Mouse (Mus musculus): ENCODE results near the gene Tbx21. TPM values are rescaled to one million over a fixed set of nuclear protein-coding genes. Genes with fewer than 3 reads are reported as not detected.

Gene Tbx21
- total RNA-seq, 1 experiment from 2014 or later, result 0.33 TPM

DNA sequence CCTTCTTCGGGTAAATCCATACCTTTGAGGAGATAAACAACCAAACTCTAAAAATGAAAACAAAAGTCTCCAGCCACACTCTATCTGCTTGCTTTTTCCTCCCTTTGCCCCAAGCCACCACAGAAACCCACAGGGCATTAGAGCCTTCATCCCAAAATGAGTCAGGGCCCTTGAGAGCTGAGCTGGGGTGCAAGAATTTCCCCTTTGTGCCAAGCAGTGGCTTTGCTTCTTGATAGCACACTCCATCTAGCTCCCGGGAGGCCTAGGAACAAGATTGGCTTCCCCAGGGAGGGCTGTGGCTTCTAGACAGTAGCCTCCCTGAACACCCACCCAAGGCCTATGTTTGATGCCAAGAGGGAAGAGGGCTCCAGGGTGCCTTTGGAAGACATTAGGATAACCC, 16.6 kb upstream of the Tbx21 start:
- no peak for DNase-seq

DNA sequence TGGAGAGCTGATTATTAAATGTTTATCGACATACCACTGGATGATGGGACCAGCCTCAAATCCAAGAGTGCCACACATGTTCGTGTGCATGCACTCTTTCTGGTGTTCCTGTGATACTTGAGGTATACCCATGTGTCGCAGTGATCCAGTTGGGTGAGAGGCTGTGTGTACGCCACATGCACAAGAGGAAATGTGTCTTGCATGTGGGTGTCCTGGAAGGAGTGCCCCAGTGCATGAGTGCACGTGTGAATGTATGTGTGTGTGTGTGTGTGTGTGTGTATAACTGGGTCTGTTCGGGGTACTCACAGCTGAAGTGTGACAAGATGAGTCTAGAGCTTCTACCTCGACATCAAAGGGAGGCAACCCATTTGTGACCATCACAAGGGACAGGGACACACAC, 15.2 kb upstream of the Tbx21 start:
- no peak for DNase-seq

DNA sequence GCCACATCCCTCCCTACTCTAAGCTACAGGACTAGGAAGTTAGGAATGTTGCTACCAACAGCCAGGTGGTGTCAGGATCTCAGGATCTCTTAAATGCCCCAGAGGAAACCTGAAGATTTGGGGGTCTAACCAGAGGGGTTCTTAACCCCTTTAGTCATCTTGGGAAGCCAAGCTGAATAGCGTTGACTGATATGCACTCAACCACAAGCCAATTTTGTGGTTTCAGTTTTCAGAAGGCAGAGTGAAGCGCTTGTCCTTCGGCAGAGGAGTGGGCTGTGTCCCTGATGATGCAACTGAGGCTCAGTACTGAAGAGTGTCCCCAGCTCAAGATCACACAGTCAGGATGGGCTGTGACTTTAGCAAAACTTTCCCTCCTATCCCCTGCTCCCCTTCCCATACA, 13.8 kb upstream of the Tbx21 start:
- DNase-seq, result no peak

DNA sequence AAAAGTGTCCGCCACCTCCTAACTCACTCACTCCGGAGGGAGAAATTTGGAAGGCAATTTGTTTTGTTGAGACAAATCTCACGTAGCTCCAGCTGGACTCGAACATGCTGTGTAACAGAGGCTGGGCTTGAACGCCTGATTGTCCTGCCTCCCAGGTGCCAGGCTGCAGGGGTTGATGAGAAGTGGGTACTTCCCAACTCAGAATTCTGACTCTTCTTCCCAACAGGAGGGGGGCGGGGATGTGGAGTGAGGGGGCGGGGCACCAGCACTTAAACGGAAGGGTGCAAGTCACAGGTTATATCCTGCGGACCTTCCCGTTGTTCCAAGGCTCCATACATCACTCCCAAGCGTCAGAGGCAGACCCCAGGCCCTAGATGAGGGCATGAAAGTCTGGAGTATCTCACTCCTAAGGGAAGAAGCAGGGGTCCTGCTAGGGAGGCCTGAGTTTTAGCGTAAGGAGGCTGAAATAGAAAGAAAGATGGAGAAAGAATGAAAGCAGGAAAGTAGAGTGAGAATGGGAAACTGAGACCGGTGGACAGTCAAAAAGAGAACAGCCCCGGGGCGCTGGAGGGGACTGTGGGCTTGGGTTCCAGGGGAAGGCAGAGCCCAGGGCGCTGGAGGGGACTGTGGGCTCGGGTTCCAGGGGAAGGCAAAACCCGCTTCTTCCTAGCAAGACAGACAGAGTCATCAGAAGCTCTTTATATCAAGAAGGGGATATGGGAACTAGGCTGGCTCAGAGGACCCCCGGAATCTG, 12.5 kb upstream of the Tbx21 start:
- no peak for DNase-seq

DNA sequence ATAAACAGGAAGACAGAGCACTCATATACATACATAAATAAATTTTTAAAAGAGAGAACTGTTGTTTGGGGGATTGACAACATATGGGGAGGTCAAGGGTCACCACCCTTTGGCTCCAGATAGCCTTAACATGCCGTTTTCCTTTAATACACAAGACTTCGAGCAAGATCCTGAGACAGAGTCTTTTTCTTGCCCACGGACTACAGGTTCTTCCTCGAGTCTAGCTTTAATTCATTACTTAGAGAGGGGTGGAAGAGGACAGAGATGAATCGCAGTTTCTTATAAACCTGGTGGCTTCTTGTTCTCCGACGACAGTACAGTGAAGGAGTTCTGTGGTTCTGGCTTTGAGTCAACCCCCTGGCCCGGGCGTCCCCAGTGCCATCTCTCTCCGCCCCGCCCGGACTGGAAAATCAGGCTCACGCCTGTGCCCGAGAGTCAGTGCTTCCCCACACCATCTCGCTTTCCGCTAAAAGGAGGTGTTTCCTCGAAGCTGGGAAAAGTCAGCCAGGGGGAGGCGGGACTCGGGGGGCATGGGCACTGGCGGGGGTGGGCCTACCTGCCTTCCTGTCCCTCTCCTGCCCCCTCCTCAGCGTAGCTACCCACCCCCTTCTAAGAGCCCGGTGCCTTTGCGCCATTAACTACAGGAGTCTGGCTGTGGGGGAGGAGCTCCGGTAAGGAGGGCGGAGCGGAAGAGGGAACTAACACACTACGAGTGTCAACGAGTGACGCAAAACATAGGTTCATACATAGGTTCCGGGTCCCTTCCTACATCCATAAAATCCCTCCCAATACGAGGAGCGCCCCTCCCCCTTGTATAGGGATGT, 11.7 kb upstream of the Tbx21 start:
- peak; percentile 62 for DNase-seq

DNA sequence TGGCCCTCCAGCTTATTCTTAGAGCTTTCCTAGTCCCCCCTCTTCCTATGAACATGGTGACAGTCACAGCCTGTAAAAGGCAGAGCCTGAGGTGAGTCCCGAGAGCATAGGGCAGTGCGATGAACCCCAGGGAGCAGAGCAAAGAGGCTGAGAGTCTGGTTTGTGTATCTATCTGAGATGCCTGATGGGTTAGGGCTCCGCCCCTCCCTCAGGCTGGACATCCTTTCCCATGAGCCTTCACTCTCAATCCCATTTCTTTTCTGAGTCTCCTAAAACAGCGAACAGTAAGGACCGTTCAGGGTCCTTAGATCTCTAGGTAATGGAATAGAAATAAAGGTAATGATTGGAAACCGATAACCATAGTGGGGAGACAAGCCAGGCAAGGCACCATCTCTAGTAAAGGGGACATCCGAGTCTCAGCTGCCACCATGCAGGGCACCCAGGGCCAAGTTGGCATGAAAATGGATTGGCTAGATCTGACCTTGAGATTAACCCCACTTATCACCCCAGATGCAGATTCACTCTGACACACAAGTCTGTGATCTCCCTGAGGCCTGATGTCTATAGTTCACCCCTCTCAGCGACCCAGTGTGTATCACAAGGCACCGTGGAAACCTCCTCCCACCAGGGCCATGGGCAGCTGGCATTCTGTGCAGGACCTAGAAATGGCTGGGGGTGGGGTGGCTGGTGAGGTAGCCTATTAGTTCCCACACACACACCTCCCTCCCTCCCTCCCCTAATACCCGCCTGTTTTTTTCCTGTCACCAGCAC, 9.3 kb upstream of the Tbx21 start:
- DNase-seq, result no peak

DNA sequence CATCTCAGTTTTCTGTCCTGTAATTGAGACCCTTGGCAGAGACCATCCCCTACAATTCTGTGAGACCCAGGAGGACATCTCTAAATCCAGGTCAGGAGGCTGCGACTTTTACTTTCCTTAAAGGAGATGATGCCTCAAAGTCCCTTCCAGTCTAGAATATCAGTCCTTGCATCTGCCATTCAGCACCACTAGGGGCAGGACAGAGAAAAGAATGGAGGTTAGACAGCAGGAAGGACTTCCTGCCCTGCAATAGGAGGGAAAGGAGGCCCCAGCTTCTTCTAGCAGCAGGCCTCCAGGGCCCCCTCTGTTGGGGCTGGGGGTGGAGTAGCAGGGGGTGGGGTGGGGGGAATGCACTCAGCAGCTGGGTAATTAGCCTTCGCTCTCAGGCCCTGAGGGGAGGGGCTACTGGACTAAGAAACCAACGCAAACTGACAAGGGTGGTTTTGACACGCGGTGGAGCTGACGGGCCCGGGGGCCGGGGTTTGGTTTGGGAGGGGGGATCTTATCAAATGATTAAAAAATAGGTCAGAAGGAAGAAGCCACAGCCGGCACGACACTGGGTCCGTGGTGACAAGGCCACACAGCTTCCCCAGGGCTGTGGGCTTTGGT, 8.3 kb upstream of the Tbx21 start:
- no peak for DNase-seq

DNA sequence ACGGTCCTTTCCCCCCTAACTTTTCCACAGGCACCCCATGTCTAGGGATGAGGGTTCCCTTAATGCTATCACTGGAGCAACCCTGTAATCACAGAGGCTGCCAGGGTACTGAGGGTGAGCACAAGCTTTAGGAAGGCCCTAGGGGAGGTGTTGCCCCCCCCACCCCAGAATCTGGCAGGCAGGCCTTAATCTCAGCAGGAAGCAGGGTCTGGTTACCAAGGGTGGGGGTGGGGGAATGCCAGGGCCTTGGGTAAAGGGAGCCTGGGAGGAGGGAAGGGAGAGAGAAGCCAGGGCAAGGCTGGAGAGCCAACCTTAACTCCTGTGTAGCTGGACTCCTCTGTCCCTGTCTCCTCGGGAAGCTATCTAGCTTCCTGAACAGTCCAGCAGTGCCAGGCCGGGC, 5.5 kb upstream of the Tbx21 start:
- DNase-seq, result no peak

DNA sequence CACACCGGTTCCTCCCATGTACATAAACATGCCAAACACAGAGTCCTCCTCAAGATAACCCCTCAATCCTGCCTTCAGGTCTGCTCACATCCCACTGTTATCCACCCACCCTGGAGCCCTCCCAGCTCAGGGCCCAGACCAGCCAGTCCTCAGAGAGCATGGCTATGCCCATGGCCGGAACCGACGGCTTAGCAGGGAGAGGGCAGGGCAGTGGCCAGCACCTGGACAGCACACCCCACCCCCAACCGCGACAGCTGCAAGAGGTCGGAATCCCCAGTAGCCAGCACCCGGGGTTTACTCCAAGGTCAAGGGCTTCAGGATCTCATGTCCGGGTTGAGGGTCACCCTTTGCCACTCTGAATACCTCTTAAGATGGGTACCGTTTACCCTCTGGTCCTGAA, 5.1 kb upstream of the Tbx21 start:
- DNase-seq, result no peak

DNA sequence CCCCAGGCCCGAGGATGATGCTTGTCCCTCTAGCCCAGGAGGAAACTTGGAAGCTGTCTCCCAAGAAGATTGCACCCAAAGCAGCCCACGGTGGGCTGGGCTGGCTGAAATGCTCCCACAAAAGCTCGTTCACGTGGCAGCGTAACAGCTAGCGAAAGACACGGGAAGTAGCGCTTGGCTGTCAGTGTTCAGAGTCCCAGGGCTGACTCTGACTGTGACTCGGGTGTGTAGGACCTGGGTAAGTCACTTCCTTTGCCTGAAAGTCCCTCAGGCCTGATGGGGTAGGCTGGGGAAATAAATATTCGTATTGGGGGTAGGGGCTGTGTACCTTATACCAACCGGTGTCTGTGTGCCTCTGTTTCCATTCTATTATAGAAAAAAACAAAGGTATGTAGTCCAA, 666 bp upstream of the Tbx21 start:
- no peak for DNase-seq

DNA sequence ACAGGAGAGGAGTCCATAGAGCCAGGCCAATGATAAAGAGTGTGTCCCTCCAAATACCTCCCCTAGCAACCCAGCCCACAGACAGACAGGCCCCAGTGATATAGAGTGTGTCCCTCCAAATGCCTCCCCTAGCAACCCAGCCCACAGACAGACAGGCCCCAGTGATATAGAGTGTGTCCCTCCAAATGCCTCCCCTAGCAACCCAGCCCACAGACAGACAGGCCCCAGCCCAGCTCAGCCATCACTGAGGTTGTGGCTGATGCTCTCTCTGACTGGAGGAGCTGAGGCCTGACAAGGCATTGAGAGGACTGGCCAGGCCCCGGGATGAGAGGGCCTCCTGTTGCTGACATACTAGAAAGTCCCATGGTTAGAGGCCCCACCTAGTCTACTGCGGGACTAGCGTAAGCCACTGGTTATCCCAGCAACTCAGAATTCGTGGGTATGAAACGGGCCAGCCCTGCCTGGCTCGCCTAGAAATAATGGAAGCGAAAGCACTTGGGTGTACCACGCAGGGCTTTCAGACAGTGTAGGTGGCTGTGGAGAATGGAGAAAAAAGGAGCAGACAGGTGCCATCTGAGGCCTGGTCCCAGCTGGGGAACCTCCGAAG, 2.5 kb downstream of the Tbx21 start:
- DNase-seq, result no peak

DNA sequence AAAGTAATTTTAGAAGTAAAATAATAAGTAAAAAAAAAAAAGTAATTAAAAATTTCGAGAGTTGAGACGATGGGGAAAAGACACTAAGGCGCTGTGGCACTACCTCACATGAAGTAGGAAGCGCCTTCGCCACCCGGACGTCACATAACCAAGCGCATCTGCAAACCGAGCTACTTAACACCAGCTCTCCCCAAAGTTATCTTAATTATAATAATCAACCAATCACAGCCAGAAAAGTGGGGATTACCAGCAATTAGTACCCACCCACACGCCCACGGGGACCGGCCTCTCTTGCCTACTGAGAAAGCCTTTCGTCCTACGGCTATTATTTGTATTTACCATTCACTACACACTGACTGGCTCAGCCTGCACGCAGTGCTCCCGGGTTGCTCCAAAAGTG, 6.2 kb downstream of the Tbx21 start:
- no peak for DNase-seq

DNA sequence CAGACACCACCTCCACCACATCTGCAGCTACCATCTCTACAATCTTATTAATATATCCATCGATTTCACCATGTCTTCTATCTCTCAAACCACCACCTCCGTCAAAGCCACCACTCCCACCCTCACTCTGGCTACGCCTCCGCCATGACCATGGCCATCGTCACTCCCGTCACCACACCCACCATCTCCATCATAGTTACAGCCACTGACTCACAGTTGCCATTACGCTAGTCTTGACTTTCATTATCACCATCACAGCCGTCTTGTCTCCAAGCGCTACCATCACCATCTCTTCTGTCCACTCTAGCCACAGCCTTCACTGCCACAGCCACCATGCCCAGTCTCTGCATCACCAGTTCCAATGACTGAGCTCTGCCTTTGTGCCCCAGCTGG, 11.0 kb downstream of the Tbx21 start:
- no peak for DNase-seq

DNA sequence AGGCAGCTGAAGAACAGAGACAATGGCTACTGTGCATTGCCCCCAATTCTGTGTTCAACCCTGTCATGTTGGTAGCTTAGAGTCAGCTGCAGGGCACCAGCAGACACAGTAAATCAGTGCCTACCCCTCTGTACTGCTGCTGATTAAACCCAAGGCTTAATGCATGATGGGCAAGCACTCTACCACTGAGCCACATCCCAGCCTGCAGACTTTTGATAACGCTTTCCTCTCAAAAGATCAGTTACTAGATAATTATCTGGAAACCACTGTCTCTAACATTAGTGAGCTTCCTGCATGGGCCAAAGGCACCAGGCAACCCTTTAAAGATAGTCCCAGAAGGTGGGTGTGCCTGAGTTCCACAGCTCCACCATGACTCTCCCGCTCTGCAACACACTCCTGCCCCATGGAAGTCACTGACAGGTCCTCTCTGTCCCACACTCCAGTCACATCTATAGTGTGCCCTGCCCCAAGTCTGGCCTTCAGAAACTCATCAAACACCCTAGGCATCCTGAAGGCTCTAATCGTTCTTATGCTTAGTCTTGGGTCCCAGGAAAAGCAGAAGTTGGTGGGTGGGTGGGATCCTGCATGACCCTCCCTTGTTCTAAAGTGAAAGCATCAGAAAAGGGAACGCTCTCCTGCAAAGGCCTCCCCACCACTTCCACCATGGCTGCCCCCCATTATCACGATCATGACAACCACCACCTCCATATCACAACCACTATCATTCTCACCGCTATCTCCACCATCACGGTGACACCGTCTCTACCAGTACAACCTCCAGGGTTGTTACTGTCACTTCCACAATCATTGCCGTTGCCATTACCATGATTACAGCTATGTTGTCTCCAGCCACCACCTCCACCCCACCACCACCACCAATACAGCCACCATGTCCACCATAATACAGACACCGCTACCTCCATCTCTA, 11.7 kb downstream of the Tbx21 start:
- DNase-seq, result no peak

DNA sequence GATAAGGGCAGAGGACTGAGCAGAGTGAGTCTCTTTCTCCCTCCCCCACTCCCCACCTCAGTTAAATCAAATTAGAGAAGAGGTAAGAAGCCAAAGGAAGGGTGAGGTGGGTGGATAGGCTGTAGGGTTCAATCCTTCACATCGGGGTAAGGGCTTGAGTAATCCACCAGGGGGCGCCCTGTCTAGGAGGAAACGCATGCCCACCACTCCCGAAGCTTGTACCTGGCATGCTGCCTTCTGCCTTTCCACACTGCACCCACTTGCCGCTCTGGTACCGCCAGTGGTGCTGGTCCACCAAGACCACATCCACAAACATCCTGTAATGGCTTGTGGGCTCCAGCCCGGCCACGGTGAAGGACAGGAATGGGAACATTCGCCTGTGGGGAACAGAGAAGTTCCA, 13.4 kb downstream of the Tbx21 start:
- peak; percentile 88 for DNase-seq

DNA sequence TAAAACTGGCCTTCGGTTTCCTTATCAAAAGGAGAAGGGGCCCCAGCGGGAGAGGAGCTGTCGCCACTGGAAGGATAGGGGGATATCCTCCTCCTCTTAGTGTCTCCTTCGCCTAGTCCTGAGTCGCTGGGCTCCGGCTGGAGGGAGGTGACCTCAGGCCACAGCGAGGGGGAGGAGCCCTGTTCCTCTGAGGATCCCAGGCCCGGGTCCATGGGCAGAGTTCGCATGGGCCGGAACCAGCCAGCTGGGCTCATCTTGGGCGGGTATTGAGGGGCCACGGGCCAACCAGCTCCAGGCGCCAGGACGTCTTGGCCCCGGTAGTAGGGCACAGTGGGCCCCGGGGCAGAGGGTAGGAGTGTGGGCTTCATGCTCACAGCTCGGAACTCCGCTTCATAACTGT, 16.3 kb downstream of the Tbx21 start:
- peak; percentile 54 for DNase-seq

DNA sequence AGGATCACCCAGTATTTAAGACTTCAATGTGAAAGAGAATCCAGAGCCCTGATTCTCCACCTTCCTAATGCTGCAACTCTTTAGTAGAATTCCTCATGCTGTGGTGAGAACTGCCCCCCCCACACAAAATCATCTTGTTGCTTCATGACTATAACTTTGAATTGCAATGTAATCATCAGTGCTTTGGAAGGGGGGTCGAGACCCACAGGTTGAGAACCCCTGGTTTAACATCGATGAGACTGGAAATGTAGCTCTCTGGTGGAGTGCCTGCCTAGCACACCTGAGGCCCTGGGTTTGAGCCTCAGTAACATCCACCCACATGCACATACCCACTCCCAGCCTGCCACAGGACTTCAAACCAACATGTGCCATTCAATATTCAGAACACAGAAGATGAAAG, 20.5 kb downstream of the Tbx21 start:
- no peak for DNase-seq

DNA sequence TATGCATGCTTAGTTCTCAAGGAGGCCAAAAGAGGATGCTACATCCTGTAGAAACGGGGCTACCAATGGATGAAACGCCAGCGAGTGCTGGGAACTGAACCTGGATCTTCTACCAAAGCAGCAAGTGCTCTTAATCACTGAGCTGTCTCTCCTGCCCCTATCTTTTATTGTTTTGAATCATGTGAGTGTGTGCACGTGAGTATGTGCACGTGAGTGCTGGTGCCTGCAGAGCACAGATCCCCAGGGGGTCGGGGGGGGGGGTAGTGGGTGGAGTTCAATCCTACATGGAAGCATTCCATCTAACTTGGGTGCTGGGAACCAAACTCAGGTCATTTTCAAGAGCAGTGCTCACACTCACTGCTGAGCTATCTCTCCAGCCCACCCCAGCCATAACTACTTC, 28.8 kb downstream of the Tbx21 start:
- DNase-seq, result no peak

DNA sequence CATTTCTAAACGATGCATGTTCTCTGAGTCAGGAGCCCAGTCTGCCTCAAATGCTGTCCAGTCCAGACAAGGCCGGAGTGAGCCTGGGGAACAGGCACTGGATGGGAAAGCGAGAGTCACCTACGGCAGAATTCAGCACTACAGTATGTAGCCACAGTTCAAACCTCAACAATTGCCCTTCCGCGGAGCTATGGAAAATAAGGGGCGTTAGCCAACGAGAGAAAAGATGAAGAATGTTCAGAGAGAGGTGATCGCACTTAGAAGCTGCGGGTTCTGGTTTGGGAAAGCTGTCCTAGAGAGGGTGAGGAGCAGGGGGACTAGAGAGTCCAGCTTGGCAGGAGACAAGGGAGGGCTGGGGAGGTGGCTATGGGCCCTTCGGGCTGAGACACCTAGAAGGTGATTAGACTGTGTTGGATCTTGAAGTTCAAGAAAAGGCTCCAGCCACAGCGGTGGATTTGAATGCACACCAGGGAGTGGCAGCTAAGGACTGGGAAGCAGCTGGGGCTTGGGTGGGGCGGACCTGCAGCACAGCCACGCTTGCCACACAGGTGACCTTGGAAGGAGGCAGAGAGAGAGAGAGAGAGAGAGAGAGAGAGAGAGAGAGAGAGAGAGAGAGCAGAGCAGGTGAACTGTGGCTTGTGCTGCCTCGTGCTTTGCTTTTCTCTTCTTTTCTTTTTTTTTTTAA, 30.2 kb downstream of the Tbx21 start:
- DNase-seq, result no peak

DNA sequence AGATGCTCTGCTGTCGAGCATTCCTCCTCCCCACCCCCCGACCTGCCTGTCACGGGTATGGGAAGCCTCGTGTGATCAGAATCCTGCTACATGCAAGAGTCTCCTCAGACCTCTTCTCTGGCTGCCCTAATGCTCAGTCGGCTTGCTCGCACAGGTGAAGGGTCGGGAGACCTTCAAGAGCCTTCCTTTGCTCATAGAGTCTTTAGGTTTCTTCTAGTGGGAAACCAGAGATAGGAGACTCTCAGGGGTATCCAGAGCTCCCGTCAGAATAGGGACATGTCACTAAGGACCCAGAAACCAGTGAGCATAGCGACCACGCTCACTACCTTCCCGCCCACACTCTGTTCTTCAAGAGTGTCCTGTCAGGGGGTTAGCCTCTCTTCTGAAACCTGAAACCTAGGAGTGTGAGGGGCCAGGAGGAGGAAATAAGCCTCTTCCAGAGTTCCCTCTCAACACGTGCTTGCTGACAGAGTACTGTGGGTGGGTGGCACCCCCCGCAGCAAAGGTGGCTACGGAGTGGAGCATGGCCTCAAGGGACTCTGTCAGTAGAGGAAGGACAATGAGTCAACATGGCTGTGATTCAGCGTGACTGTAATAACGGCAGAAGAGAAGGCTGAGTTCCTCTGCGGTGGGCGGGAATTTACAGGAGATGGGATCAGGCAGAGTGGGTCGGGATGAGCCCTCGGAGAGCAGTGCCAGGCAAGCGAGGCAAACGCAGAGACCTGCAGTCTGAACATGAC, 31.6 kb downstream of the Tbx21 start:
- DNase-seq, result peak; percentile 70
